Mouse (Mus musculus): ENCODE results near the gene Atxn7. TPM values are rescaled to one million over a fixed set of nuclear protein-coding genes. Genes with fewer than 3 reads are reported as not detected.
"Not testable (repeated sequence)": the region's sequence is repeated elsewhere in the genome, so short reads cannot be mapped to it uniquely, and the experiment has no call there.

The Atxn7 gene
- polyA plus RNA-seq (2016; fragmentation: Nextera tagmentation; extraction: Ambion mirVana) = 2.6 and 3.0 TPM in 2 replicates

- 5% methylated on average over 26 of the region's 56 CpGs for WGBS
- Histone ChIP-seq H3K27ac (peak within 1 kb of the TSS; percentile 99), H3K36me3 (no peaks in the 10 kb centered on the region), H3K27me3 (ENCODE audit: insufficient read depth, poor library complexity, severe bottlenecking) (peaks cover 18% of the 10 kb centered on the region), H3K4me1 (peaks cover 7% of the 10 kb centered on the region; the same call in 1 of the 2 replicates), H3K4me3 (peak within 1 kb of the TSS; percentile 96), H3K9me3 (no peaks in the 10 kb centered on the region)
- peak; percentile 80 for DNase-seq (ENCODE audit: low spot score)
Observed at GRCm38 (mm10) chr14:13961401-13962112, at the start of gene Atxn7, which contains the start of gene Thoc7. Gene Atxn7, plus strand, starts transcription at chr14:13961440. Gene Thoc7, minus strand, starts transcription at chr14:13961852.

DNA sequence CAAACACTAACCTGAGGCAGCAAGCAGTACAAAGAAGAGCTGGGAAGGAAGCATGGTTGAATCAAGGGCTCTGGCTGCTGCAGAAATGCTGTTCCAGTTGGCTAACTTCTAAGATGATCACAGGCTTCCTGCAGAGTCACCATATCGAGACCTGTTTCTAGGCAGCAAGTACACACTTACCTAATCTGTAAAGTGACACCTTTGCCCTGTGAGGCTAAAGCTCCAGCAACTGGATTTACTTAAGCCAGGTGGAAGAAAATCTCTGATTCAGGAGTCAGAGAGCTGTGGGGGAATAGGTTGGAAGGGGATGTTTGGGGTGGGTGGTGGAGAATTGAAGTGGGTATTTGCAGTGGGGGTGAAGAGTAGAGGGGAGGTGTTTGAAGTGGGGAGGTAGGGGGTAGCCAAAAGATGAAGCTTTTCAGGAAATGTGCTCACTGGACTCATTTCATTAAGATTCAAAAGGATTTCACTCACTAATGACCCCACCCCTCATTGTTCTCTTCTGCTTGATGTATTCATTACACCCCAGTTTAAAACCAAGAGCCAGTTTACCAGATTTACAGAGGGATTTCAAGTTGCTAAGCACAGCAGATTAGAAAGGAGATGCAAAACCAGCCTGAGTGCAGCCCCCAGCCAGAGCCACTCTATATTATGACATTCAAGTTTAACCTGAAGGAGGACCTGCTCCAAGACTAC, 46.7 kb upstream of the Atxn7 start, which contains the start of gene Gm281:
Gene Gm281 (minus strand): TSS at position 92 of the 696 bp plus-strand sequence.
- H3K36me3 ChIP-seq = no peaks in the 10 kb centered on the region
- no peak for DNase-seq (ENCODE audit: low spot score)
- no peaks in the 10 kb centered on the region for H3K9me3 ChIP-seq
- no peaks in the 10 kb centered on the region for H3K27me3 ChIP-seq (ENCODE audit: insufficient read depth, poor library complexity, severe bottlenecking)
- no peak within 1 kb of the TSS for H3K4me3 ChIP-seq
- H3K27ac ChIP-seq = no peak within 1 kb of the TSS
- no peaks in the 10 kb centered on the region for H3K4me1 ChIP-seq
- 28% methylated on average over 1 of the region's 1 CpGs for WGBS

GRCm38 (mm10) chr14:13915207-13915606, 46.0 kb upstream of the Atxn7 start:
- H3K36me3 ChIP-seq = no peaks in the 10 kb centered on the region
- no peaks in the 10 kb centered on the region for H3K4me1 ChIP-seq
- DNase-seq (ENCODE audit: low spot score) = no peak
- H3K9me3 ChIP-seq = no peaks in the 10 kb centered on the region
- H3K27me3 ChIP-seq (ENCODE audit: insufficient read depth, poor library complexity, severe bottlenecking) = no peaks in the 10 kb centered on the region
- H3K27ac ChIP-seq = no peak overlapping the region
- H3K4me3 ChIP-seq = no peak overlapping the region
- WGBS = 77% methylated on average over 4 of the region's 4 CpGs

DNA sequence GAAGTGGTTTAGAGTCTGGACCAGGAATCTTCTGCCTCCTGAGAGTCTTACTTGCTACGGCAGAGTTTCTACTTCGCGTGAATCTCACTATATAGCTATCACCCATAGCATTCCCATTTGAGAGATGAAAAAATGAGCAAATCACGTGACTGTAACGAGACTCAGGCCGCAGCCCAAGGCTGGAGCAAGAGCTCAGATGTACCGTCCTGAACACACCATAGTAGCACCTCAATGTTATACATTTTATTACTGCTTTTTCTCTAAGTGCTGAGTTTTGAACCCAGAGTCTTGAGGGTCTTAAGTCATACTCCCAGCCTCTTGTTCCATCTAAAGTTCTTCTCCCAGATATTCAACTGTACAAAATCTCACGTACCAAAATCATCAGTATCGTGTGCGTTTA, 44.0 kb upstream of the Atxn7 start:
- H3K27me3 ChIP-seq (ENCODE audit: insufficient read depth, poor library complexity, severe bottlenecking) = no peaks in the 10 kb centered on the region
- no peaks in the 10 kb centered on the region for H3K4me1 ChIP-seq
- no peaks in the 10 kb centered on the region for H3K36me3 ChIP-seq
- no peak overlapping the region for H3K4me3 ChIP-seq
- no peak for DNase-seq (ENCODE audit: low spot score)
- H3K27ac ChIP-seq = no peak overlapping the region
- no peaks in the 10 kb centered on the region for H3K9me3 ChIP-seq
- WGBS = 85% methylated on average over 10 of the region's 10 CpGs

DNA sequence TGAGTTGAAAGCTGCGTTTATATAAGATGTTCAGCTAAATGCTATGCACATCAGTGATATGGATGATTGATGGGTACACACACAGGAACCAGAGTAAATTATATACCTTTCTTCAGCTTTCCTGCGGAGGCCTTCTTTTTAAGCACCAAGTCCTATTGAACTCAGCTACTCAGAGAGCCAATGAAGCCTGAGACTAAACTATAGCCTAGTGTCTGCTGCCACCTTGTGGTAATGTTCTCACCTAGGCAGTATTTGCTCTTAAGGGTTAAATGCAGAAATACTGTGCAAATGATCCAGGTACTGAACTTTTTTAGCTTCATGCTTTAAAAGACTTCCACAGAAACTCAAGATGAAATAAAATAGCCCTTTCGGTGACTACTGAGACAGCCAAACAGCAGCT, 43.6 kb upstream of the Atxn7 start:
- Histone ChIP-seq H3K9me3 (no peaks in the 10 kb centered on the region), H3K36me3 (no peaks in the 10 kb centered on the region), H3K4me1 (no peaks in the 10 kb centered on the region), H3K4me3 (no peak overlapping the region), H3K27ac (no peak overlapping the region), H3K27me3 (ENCODE audit: insufficient read depth, poor library complexity, severe bottlenecking) (no peaks in the 10 kb centered on the region)
- WGBS = 42% methylated on average over 3 of the region's 3 CpGs
- DNase-seq (ENCODE audit: low spot score) = no peak

DNA sequence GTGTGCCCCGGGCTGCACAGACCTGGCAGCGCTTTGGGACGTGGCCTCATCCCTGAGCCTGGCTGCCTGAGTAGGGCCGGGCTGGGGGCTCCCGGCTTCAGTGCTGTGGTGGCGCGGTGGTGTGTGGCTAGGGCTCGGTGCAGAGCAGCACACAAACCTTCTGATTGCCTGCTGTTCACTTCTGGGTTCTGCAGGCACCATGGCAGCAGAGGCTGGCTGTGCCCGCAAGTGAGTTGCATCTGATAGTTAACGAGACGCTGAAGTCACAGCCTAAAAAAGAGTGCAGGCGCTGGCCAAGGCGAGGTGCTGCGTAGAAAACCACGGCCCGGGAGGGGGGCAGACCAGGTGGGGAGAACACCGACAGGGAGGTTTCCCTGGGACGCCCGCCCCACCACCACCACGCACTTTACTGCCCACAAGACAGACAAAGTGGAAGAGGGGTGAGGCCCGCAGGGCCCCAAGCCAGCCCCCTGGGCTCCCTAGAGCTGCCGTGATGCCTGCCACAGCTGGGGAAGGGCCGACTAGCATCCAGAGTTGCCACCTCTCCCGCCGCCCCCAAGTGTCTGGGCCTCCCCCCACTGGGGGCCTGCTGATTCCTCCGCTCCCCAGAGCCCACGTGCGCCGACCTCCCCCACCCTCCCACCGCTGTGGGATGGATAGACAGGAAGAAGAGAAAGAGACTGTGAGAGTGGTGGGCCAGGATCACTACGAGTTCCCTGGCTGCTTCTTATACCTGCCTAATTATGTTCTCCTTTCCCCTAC, 27.8 kb upstream of the Atxn7 start:
- Histone ChIP-seq H3K9me3 (peaks cover 14% of the 10 kb centered on the region), H3K4me3 (peak overlapping the region; percentile 61), H3K27ac (peak overlapping the region; percentile 76), H3K36me3 (no peaks in the 10 kb centered on the region), H3K4me1 (peaks cover 11% of the 10 kb centered on the region), H3K27me3 (ENCODE audit: insufficient read depth, poor library complexity, severe bottlenecking) (no peaks in the 10 kb centered on the region)
- DNase-seq (ENCODE audit: low spot score) = no peak
- 20% methylated on average over 29 of the region's 31 CpGs for WGBS

- H3K36me3 ChIP-seq = no peaks in the 10 kb centered on the region
Observed at GRCm38 (mm10) chr14:13934052-13934371, 27.2 kb upstream of the Atxn7 start.

GRCm38 (mm10) chr14:13944686-13945085, 16.6 kb upstream of the Atxn7 start:
- no peaks in the 10 kb centered on the region for H3K4me1 ChIP-seq
- DNase-seq (ENCODE audit: low spot score) = no peak
- H3K27me3 ChIP-seq (ENCODE audit: insufficient read depth, poor library complexity, severe bottlenecking) = no peaks in the 10 kb centered on the region
- 87% methylated on average over 4 of the region's 4 CpGs for WGBS
- no peak overlapping the region for H3K4me3 ChIP-seq
- peaks cover 26% of the 10 kb centered on the region for H3K36me3 ChIP-seq
- no peak overlapping the region for H3K27ac ChIP-seq
- no peaks in the 10 kb centered on the region; the same call in 1 of the 2 replicates for H3K9me3 ChIP-seq

More at GRCm38 (mm10) chr14:13934052-13934371, 27.2 kb upstream of the Atxn7 start:
- DNase-seq (ENCODE audit: low spot score) = no peak
- Histone ChIP-seq H3K27me3 (ENCODE audit: insufficient read depth, poor library complexity, severe bottlenecking) (no peaks in the 10 kb centered on the region), H3K27ac (no peak overlapping the region), H3K4me3 (peak overlapping the region; percentile 61), H3K4me1 (peaks cover 11% of the 10 kb centered on the region), H3K9me3 (peaks cover 14% of the 10 kb centered on the region)
- WGBS = 38% methylated on average over 5 of the region's 5 CpGs

- Histone ChIP-seq H3K27me3 (ENCODE audit: insufficient read depth, poor library complexity, severe bottlenecking) (no peaks in the 10 kb centered on the region), H3K36me3 (peaks cover 55% of the 10 kb centered on the region), H3K9me3 (no peaks in the 10 kb centered on the region; the same call in 1 of the 2 replicates), H3K27ac (no peak overlapping the region), H3K4me3 (no peak overlapping the region), H3K4me1 (no peaks in the 10 kb centered on the region)
- 89% methylated on average over 7 of the region's 7 CpGs for WGBS
- no peak for DNase-seq (ENCODE audit: low spot score)
Observed at GRCm38 (mm10) chr14:13948345-13948744, 12.9 kb upstream of the Atxn7 start.

DNA sequence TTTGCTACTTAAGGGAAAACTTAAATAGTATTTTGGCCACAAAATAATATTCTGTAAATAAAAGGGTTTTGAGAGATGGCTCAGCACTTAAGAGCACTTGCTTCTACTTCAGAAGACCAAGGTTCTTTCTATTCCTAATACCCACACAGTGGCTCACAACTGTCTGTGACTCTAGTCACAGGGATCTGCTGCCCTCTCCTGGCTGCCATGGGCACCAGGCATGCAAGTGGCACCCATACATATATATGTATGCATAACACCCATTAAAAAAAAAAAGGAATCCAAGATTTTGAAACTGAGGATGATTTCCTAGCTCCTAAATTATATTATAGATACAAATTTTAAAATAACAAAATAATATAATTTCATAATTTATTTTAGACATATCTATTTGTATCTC, 10.8 kb upstream of the Atxn7 start:
- no peaks in the 10 kb centered on the region for H3K9me3 ChIP-seq
- peaks cover 57% of the 10 kb centered on the region for H3K36me3 ChIP-seq
- no peaks in the 10 kb centered on the region for H3K4me1 ChIP-seq
- no peak for DNase-seq (ENCODE audit: low spot score)
- H3K27me3 ChIP-seq (ENCODE audit: insufficient read depth, poor library complexity, severe bottlenecking) = no peaks in the 10 kb centered on the region
- no peak overlapping the region for H3K4me3 ChIP-seq
- no peak overlapping the region for H3K27ac ChIP-seq

- H3K36me3 ChIP-seq = peaks cover 63% of the 10 kb centered on the region
- not testable (repeated sequence) for H3K27me3 ChIP-seq (ENCODE audit: insufficient read depth, poor library complexity, severe bottlenecking); H3K4me1 ChIP-seq; H3K4me3 ChIP-seq; H3K9me3 ChIP-seq; H3K27ac ChIP-seq; DNase-seq (ENCODE audit: low spot score)
- WGBS = 92% methylated on average over 3 of the region's 3 CpGs
Observed at GRCm38 (mm10) chr14:13952151-13952550, 9.1 kb upstream of the Atxn7 start.

- WGBS = 2% methylated on average over 9 of the region's 9 CpGs
- Histone ChIP-seq H3K4me3 (peak overlapping the region; percentile 96), H3K4me1 (peaks cover 7% of the 10 kb centered on the region; the same call in 1 of the 2 replicates), H3K36me3 (peaks cover 9% of the 10 kb centered on the region), H3K27ac (peak overlapping the region; percentile 99), H3K27me3 (ENCODE audit: insufficient read depth, poor library complexity, severe bottlenecking) (peaks cover 3% of the 10 kb centered on the region; the same call in 1 of the 2 replicates), H3K9me3 (no peaks in the 10 kb centered on the region)
- peak; percentile 76 for DNase-seq (ENCODE audit: low spot score)
Observed at GRCm38 (mm10) chr14:13960079-13960478, 1.2 kb upstream of the Atxn7 start.

Measured in heart, embryonic 10.5 days (tissue).